Mouse (Mus musculus) frontal cortex, postnatal 36 days (tissue): ENCODE data around the gene Oas1f.
"Not testable (repeated sequence)": the region's sequence is repeated elsewhere in the genome, so short reads cannot be mapped to it uniquely, and the experiment has no call there.

Experiments used
- DNase-seq, 2 experiments: peaks; one replicate each; pipeline ENCODE4 v3.0.0; 2022; ENCODE audit warnings: low spot score in 2 of 2

The Oas1f gene

GRCm38 (mm10) chr5:120847067-120847466 lies at the start of gene Oas1f:
Gene Oas1f, plus strand, starts transcription at chr5:120847367.
- no peak for DNase-seq

- not testable (repeated sequence) for DNase-seq
These were observed 49.0 kb upstream of the Oas1f start for GRCm38 (mm10) chr5:120798147-120798546.

GRCm38 (mm10) chr5:120798943-120799342 lies 48.2 kb upstream of the Oas1f start:
- not testable (repeated sequence) for DNase-seq

GRCm38 (mm10) chr5:120803596-120803995 lies 43.6 kb upstream of the Oas1f start:
- DNase-seq = no peak

GRCm38 (mm10) chr5:120806458-120806857 lies 40.7 kb upstream of the Oas1f start:
- DNase-seq = peak; percentile 38 to 44

- DNase-seq = no peak
These were observed 38.0 kb upstream of the Oas1f start for GRCm38 (mm10) chr5:120809171-120809570.

GRCm38 (mm10) chr5:120811951-120812819 lies 35.0 kb upstream of the Oas1f start, which contains the start of gene Oas1c:
Gene Oas1c, minus strand, starts transcription at chr5:120812514.
- peak; percentile 72 to 84 for DNase-seq

- no peak for DNase-seq
These were observed 34.1 kb upstream of the Oas1f start for GRCm38 (mm10) chr5:120813023-120813422.

GRCm38 (mm10) chr5:120815949-120816348 lies 31.2 kb upstream of the Oas1f start:
- DNase-seq = no peak

GRCm38 (mm10) chr5:120818999-120819398 lies 28.2 kb upstream of the Oas1f start:
- no peak for DNase-seq

GRCm38 (mm10) chr5:120831031-120831430 lies 16.1 kb upstream of the Oas1f start:
- no peak for DNase-seq

- no peak for DNase-seq
These were observed 13.6 kb upstream of the Oas1f start for GRCm38 (mm10) chr5:120833335-120834280.

- peak; percentile 37 to 42 for DNase-seq
These were observed 10.2 kb upstream of the Oas1f start for GRCm38 (mm10) chr5:120836731-120837585.

GRCm38 (mm10) chr5:120844713-120845112 lies 2.5 kb upstream of the Oas1f start:
- DNase-seq = no peak

GRCm38 (mm10) chr5:120849601-120850136 lies 2.5 kb downstream of the Oas1f start:
- DNase-seq = peak; percentile 14 to 20

GRCm38 (mm10) chr5:120859241-120859640 lies 12.1 kb downstream of the Oas1f start:
- peak; percentile 7 to 16 for DNase-seq

GRCm38 (mm10) chr5:120861121-120861520 lies 14.0 kb downstream of the Oas1f start, which contains the start of gene Oas1h:
Gene Oas1h, plus strand, starts transcription at chr5:120861421.
- DNase-seq = no peak

GRCm38 (mm10) chr5:120865336-120865860 lies 18.2 kb downstream of the Oas1f start:
- DNase-seq = no peak

- no peak for DNase-seq
These were observed 22.4 kb downstream of the Oas1f start for GRCm38 (mm10) chr5:120869436-120870015.

- DNase-seq = no peak
These were observed 22.9 kb downstream of the Oas1f start for GRCm38 (mm10) chr5:120870081-120870480.
